Mouse (Mus musculus): ENCODE measurements at regions not wholly inside any gene's neighbourhood (a gene's known extent, or its start where the extent isn't known, plus 50 kb on each side); places are given as distances from the start of the nearest gene placed in this dataset.

DNA sequence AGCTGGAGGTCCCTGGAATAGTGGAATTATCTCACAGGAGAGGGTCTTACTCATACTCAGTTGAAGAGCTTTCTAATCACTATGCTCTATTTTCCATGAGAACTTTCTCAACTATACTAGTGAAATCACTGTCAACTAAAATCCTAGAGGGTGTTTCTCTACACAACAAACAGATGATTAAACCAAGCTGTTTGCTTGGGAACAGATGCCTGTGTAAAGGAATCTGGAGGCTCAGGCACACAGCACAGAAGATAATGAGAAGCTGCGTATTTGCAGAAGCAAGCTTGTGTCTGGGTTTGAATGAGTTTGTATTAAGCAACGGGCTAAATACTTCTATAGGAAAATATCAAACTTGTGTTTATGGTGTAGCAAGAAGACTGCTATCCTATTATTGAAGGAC, 202.9 kb upstream of the Myo3a start:
- TF ChIP-seq CTCF (IDR thresholded peaks at IDR 0.05; ENCODE audit: low read depth, low read length) = no peak
- TF ChIP-seq GATA1 (IDR thresholded peaks at IDR 0.05; ENCODE audit: borderline replicate concordance, low read length) = no peak

Measured in G1E (cell line).